Mouse (Mus musculus) liver, embryonic 16.5 days (tissue): ENCODE data around the gene Spocd1. TPM values are rescaled to one million over a fixed set of nuclear protein-coding genes. Genes with fewer than 3 reads are reported as not detected.

ENCODE experiments used
- ATAC-seq: fragments of 200-750 bp; cut with Nextera tagmentation; 2 replicates; pipeline ENCODE4 v1.8.0; 2017; ENCODE audit warnings: low read depth, mild to moderate bottlenecking, moderate number of reproducible peaks, moderate library complexity
- H3K27ac ChIP-seq: fragments of 300-500 bp; sonication (generic); 2 replicates; pipeline ENCODE4 v1.5.1; 2014; ENCODE audit warnings: mild to moderate bottlenecking, low read length
- H3K27me3 ChIP-seq: fragments of 300-500 bp; sonication (generic); 2 replicates; pipeline ENCODE4 v1.6.1; 2014; ENCODE audit warnings: low read depth, low read length, mixed read lengths; ENCODE audit not compliant: control insufficient read depth, insufficient read depth
- H3K36me3 ChIP-seq: fragments of 300-500 bp; sonication (generic); 2 replicates; pipeline ENCODE4 v1.6.1; 2014; ENCODE audit warnings: mild to moderate bottlenecking; ENCODE audit not compliant: control insufficient read depth, insufficient read depth
- H3K4me1 ChIP-seq: fragments of 300-500 bp; sonication (generic); 2 replicates; pipeline ENCODE4 v1.6.1; 2014; ENCODE audit warnings: low read depth, low read length, mixed read lengths; ENCODE audit not compliant: control insufficient read depth
- H3K4me2 ChIP-seq: fragments of 300-500 bp; sonication (generic); 2 replicates; pipeline ENCODE4 v1.6.1; 2014; ENCODE audit warnings: low read depth, low read length, mixed read lengths
- H3K4me3 ChIP-seq: fragments of 300-500 bp; sonication (generic); 2 replicates; pipeline ENCODE4 v1.5.1; 2014; ENCODE audit warnings: low read depth, mild to moderate bottlenecking, low read length
- H3K9ac ChIP-seq: fragments of 300-500 bp; sonication (generic); 2 replicates; pipeline ENCODE4 v1.6.1; 2014; ENCODE audit warnings: low read depth, low read length
- H3K9me3 ChIP-seq: fragments of 300-500 bp; sonication (generic); replicated peaks from 2 replicates; pipeline ENCODE4 v1.6.1; 2016; ENCODE audit warnings: low read length; ENCODE audit not compliant: control insufficient read depth
- WGBS: fragments of 180-500 bp; shearing (Covaris S2); extraction: QIAGEN DNeasy Blood & Tissue Kit; methylation state at CpG from one replicate; pipeline ENCODE4 v1.1.7; 2014; ENCODE audit not compliant: insufficient replicate concordance; 5-methylcytosine and 5-hydroxymethylcytosine counted together
- polyA plus RNA-seq: library from polyadenylated mRNA; unstranded; fragments of >200 nt; fragmentation: Nextera tagmentation; extraction: Ambion mirVana; gene quantifications from 2 replicates; pipeline ENCODE4 v1.2.1, GENCODE M21; 2015

Spocd1 gene
- polyA plus RNA-seq, 1 experiment from 2014 or later = not detected

DNA sequence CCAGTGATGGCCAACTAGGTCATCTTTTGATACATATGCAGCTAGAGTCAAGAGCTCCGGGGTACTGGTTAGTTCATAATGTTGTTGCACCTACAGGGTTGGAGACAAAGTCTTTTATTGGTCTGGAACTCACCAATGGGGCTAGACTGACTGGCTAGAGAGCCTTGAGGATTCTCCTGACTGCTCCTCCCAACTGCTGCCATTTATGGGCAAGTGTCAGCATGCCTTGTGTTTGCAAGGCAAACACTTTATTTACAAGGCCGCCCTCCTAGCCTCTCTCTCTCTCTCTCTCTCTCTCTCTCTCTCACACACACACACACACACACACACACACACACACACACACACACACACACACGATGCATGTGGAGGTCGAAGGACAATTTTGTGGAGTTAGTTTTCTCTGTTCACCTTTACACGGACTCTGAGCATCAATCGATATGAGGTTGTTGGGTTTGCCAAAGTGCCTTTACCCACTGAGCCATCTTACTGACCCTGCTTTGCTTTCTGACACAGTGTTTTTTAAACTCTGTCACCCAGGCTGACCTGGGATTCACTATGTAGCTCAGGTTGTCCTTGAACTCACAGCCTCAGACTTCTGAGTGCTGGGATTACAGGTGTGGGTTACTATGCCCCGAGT lies 13.6 kb upstream of the Spocd1 start:
- H3K4me2 ChIP-seq = no peak overlapping the region
- no peaks in the 10 kb centered on the region for H3K9me3 ChIP-seq
- no peak overlapping the region for H3K4me3 ChIP-seq
- H3K4me1 ChIP-seq = peaks cover 11% of the 10 kb centered on the region
- H3K36me3 ChIP-seq = no peaks in the 10 kb centered on the region
- peak overlapping the region; percentile 59 for H3K27ac ChIP-seq
- H3K9ac ChIP-seq = no peak overlapping the region
- peak; percentile 62 for ATAC-seq
- no peaks in the 10 kb centered on the region for H3K27me3 ChIP-seq
- WGBS = 56% methylated on average over 7 of the region's 7 CpGs

- H3K9ac ChIP-seq = no peak overlapping the region
- peaks cover 14% of the 10 kb centered on the region for H3K4me1 ChIP-seq
- H3K4me2 ChIP-seq = no peak overlapping the region
- H3K36me3 ChIP-seq = no peaks in the 10 kb centered on the region
- H3K4me3 ChIP-seq = no peak overlapping the region
- H3K27me3 ChIP-seq = no peaks in the 10 kb centered on the region
- H3K27ac ChIP-seq = peak overlapping the region; percentile 59
- no peaks in the 10 kb centered on the region for H3K9me3 ChIP-seq
- ATAC-seq = no peak
- 23% methylated on average over 2 of the region's 2 CpGs for WGBS
Measured at GRCm38 (mm10) chr4:129916159-129916558, 12.9 kb upstream of the Spocd1 start.

GRCm38 (mm10) chr4:129917016-129917603 lies 11.9 kb upstream of the Spocd1 start:
- Histone ChIP-seq H3K4me1 (peaks cover 20% of the 10 kb centered on the region), H3K9ac (no peak overlapping the region), H3K27ac (no peak overlapping the region), H3K4me3 (no peak overlapping the region), H3K9me3 (no peaks in the 10 kb centered on the region), H3K36me3 (no peaks in the 10 kb centered on the region), H3K27me3 (no peaks in the 10 kb centered on the region), H3K4me2 (no peak overlapping the region)
- 44% methylated on average over 8 of the region's 8 CpGs for WGBS
- no peak for ATAC-seq

DNA sequence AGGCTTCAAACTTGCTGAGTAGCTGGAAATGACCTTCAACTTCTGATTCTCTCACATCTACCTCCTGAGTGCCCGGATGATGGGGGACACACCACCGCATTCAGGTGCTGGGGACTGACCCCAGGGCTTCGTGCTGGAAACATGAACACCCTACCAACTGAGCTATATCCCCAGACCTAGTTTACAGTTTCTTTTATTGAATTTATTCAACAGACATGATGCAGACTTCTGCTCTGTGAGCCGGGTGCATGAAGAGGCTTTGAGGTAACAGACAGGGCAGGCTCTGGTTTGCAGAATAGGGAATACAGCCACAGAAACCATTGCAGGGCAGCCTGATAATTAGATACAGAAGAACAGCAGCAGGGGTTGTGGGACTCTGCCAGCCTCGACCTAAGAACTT lies 10.6 kb upstream of the Spocd1 start:
- Histone ChIP-seq H3K27me3 (no peaks in the 10 kb centered on the region), H3K4me1 (peaks cover 14% of the 10 kb centered on the region), H3K9ac (no peak overlapping the region), H3K4me3 (no peak overlapping the region), H3K9me3 (no peaks in the 10 kb centered on the region), H3K27ac (no peak overlapping the region), H3K36me3 (no peaks in the 10 kb centered on the region), H3K4me2 (no peak overlapping the region)
- 59% methylated on average over 5 of the region's 5 CpGs for WGBS
- no peak for ATAC-seq

- no peaks in the 10 kb centered on the region for H3K36me3 ChIP-seq
- no peak overlapping the region for H3K9ac ChIP-seq
- no peak overlapping the region for H3K27ac ChIP-seq
- H3K4me3 ChIP-seq = no peak overlapping the region
- no peaks in the 10 kb centered on the region for H3K9me3 ChIP-seq
- no peaks in the 10 kb centered on the region for H3K27me3 ChIP-seq
- H3K4me1 ChIP-seq = peaks cover 13% of the 10 kb centered on the region
- no peak for ATAC-seq
- H3K4me2 ChIP-seq = no peak overlapping the region
- WGBS = 67% methylated on average over 3 of the region's 3 CpGs
Measured at GRCm38 (mm10) chr4:129918901-129919300, 10.1 kb upstream of the Spocd1 start.

- no peaks in the 10 kb centered on the region for H3K9me3 ChIP-seq
- no peak overlapping the region for H3K4me3 ChIP-seq
- peaks cover 11% of the 10 kb centered on the region for H3K4me1 ChIP-seq
- no peak overlapping the region for H3K4me2 ChIP-seq
- H3K9ac ChIP-seq = no peak overlapping the region
- H3K27ac ChIP-seq = peak overlapping the region; percentile 10; the same call in 1 of the 2 replicates
- 0 out of 2 replicates have a peak, but pooled peaks have one; percentile 27 for ATAC-seq
- no peaks in the 10 kb centered on the region for H3K27me3 ChIP-seq
- H3K36me3 ChIP-seq = no peaks in the 10 kb centered on the region
- WGBS = 79% methylated on average over 15 of the region's 15 CpGs
Measured at GRCm38 (mm10) chr4:129920542-129921313, 8.3 kb upstream of the Spocd1 start.

DNA sequence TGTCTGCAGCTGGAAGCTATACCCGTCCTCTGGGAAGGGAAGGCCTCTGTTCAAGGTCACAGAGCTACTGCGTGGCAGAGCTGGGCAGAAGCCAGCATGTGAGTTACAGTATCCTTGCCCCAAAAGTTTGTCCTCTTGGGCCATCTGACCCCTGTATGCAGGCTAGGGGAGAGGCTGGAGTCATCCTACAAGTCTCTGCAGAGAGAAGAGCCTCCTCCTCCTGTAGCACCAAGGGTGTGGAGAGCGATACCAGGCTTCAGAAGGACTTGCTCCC lies 7.8 kb upstream of the Spocd1 start:
- no peak overlapping the region for H3K4me2 ChIP-seq
- H3K4me1 ChIP-seq = peaks cover 11% of the 10 kb centered on the region
- H3K27ac ChIP-seq = no peak overlapping the region
- H3K27me3 ChIP-seq = no peaks in the 10 kb centered on the region
- H3K4me3 ChIP-seq = no peak overlapping the region
- no peak for ATAC-seq
- H3K36me3 ChIP-seq = no peaks in the 10 kb centered on the region
- no peak overlapping the region for H3K9ac ChIP-seq
- H3K9me3 ChIP-seq = no peaks in the 10 kb centered on the region
- 55% methylated on average over 3 of the region's 3 CpGs for WGBS

DNA sequence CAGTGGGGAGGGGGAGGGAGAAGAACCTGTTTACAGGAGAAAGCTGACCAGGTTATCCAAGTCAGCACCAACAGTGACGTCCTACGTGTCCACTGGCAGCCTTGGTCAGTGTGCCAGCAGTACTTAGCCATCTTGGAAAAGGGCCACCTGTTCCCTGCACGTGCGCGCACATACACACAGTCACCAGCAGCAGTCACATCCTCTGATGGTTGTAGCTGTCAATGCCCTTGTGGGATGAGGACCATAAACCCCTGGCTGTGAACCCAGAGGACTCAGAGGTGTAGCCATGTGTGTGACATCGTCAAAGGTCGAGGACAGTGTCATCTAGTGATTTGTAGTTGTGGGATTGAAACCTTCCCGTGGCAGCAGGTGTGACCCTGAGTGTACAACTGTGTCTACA lies 4.9 kb upstream of the Spocd1 start:
- Histone ChIP-seq H3K9ac (no peak overlapping the region), H3K27me3 (no peaks in the 10 kb centered on the region), H3K9me3 (no peaks in the 10 kb centered on the region), H3K36me3 (no peaks in the 10 kb centered on the region), H3K4me2 (no peak overlapping the region), H3K27ac (no peak overlapping the region), H3K4me1 (peaks cover 17% of the 10 kb centered on the region), H3K4me3 (no peak overlapping the region)
- 68% methylated on average over 8 of the region's 8 CpGs for WGBS
- ATAC-seq = no peak

DNA sequence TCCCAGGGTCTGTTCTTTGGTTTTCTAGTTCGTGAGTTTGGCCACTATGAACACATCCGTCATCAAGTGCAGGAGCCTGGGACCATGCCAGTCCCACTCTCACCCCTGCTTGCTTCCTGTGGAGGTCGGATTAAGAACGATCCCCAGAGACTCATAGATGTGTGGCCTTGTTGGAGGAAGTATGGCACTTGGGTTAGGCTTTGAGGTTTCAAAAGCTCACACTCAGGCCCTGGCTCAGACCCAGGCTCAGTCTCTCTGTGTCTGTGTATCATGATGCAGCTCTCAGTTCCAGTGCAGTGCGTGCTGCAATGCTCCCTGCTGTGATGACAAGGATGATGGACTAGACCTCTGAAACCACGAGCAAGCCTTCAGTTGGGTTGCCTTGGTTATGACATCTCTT lies 4.4 kb upstream of the Spocd1 start:
- no peaks in the 10 kb centered on the region for H3K36me3 ChIP-seq
- no peak for ATAC-seq
- no peaks in the 10 kb centered on the region for H3K9me3 ChIP-seq
- no peak overlapping the region for H3K9ac ChIP-seq
- no peak overlapping the region for H3K4me3 ChIP-seq
- H3K27ac ChIP-seq = no peak overlapping the region
- H3K27me3 ChIP-seq = no peaks in the 10 kb centered on the region
- H3K4me2 ChIP-seq = no peak overlapping the region
- WGBS = 32% methylated on average over 6 of the region's 6 CpGs
- H3K4me1 ChIP-seq = peaks cover 17% of the 10 kb centered on the region
